Mouse (Mus musculus): ENCODE results near the gene Pcnx2. TPM values are rescaled to one million over a fixed set of nuclear protein-coding genes. Genes with fewer than 3 reads are reported as not detected.

Gene Pcnx2
- total and polyA plus RNA-seq, 3 experiments, result 0.16 TPM; not detected in 2

DNA sequence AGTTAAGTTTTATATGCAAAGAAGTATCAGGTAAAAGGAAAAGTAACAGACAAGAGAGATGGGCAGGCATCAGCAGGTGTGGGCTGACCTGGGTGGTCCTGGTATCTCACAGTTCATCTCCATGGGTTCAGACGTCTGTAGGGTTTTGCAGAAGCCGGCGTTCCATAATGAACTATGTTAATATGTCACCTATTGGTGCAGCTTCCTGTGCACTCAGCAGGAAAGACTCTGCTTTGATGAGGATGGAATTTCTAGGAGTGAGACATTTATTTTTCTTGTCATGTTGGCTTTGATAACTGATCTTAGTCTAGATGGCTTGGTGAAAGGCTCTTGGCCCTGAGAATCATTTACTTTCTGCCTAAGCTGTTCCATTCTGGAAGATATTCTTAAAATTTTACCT is 24.2 kb upstream of the Pcnx2 start:
- DNase-seq (ENCODE audit: low spot score) (no peak), ATAC-seq (ENCODE audit: extremely low read depth, insufficient number of reproducible peaks, low FRiP score, poor library complexity, severe bottlenecking) (no peak)
- H3K36me3 ChIP-seq (replicated peaks), result no peaks in the 10 kb centered on the region
- peaks cover 3% of the 10 kb centered on the region; the same call in 1 of the 2 replicates for H3K27me3 ChIP-seq (ENCODE audit: insufficient read depth, low read length)
- no peak overlapping the region for H3K4me3 ChIP-seq (ENCODE audit: low read depth, low read length)
- TF ChIP-seq CTCF (IDR thresholded peaks at IDR 0.05; ENCODE audit: low read depth, low read length) (no peak), GATA2 (IDR thresholded peaks at IDR 0.05; ENCODE audit: borderline replicate concordance, low read depth, low read length) (no peak), TAL1 (conservative IDR thresholded peaks at IDR 0.05; ENCODE audit: low read depth, low read length) (no peak), POLR2AphosphoS5 (IDR thresholded peaks at IDR 0.05; ENCODE audit: insufficient replicate concordance, low read depth, low read length) (no peak), GATA1 (IDR thresholded peaks at IDR 0.05; ENCODE audit: borderline replicate concordance, low read length) (no peak)
- H3K9me3 ChIP-seq (replicated peaks), result peaks cover 75% of the 10 kb centered on the region
- no peaks in the 10 kb centered on the region for H3K4me1 ChIP-seq (ENCODE audit: insufficient read depth, low read depth, low read length)

DNA sequence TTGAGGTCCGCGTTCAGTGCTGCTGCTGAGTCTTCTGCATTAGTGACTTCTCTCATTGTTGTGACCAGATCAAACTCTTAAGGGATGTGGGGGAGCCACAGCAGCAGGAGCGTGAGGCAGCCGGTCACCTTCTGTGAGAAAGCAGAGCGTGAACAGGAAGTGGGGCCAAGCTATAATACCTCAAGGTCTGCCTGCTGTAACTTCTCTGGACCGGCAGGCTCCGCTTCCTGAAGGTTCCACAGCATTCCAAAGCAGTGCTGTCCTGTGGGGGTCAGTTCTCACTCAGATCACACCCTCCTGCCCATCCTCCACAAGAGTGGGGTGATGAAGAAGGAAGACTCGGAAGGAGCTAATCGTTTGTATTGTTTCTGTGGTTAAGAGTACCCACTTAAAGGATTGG is 22.6 kb upstream of the Pcnx2 start:
- ATAC-seq (ENCODE audit: extremely low read depth, insufficient number of reproducible peaks, low FRiP score, poor library complexity, severe bottlenecking), result no peak
- H3K36me3 ChIP-seq (replicated peaks), result no peaks in the 10 kb centered on the region
- no peak overlapping the region for H3K4me3 ChIP-seq (ENCODE audit: low read depth, low read length)
- no peaks in the 10 kb centered on the region for H3K4me1 ChIP-seq (ENCODE audit: insufficient read depth, low read depth, low read length)
- peaks cover under 1% of the 10 kb centered on the region; the same call in 1 of the 2 replicates for H3K27me3 ChIP-seq (ENCODE audit: insufficient read depth, low read length)
- no peak for DNase-seq (ENCODE audit: low spot score)
- peaks cover 75% of the 10 kb centered on the region for H3K9me3 ChIP-seq (replicated peaks)
- TF ChIP-seq GATA1 (IDR thresholded peaks at IDR 0.05; ENCODE audit: borderline replicate concordance, low read length), result no peak

DNA sequence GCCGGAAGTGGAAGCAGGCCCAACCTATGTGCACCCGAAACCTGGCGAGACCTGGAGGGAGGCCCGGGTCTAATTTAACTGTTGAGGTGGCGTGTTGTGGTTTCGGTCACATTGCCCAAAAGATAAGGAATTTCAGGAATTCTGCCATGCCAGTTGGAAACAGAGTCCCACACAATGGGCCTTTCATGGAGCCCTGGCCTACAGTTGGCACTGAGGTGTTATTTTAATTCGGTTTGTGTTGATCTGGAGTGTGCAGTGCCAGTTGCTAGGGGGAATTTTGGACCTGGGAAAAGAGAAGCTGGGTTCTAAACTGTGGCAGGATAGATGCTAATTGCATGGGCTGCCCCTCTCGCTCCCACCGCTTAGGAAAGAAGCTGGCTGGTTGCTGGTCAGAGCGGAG is 22.2 kb upstream of the Pcnx2 start:
- Histone ChIP-seq H3K27me3 (ENCODE audit: insufficient read depth, low read length) (no peaks in the 10 kb centered on the region), H3K9me3 (replicated peaks) (peaks cover 79% of the 10 kb centered on the region), H3K4me3 (ENCODE audit: low read depth, low read length) (no peak overlapping the region), H3K36me3 (replicated peaks) (no peaks in the 10 kb centered on the region), H3K4me1 (ENCODE audit: insufficient read depth, low read depth, low read length) (no peaks in the 10 kb centered on the region)
- no peak for TF ChIP-seq POLR2AphosphoS5 (IDR thresholded peaks at IDR 0.05; ENCODE audit: insufficient replicate concordance, low read depth, low read length)
- no peak for TF ChIP-seq GATA2 (IDR thresholded peaks at IDR 0.05; ENCODE audit: borderline replicate concordance, low read depth, low read length)
- no peak for TF ChIP-seq GATA1 (IDR thresholded peaks at IDR 0.05; ENCODE audit: borderline replicate concordance, low read length)
- no peak for TF ChIP-seq TAL1 (conservative IDR thresholded peaks at IDR 0.05; ENCODE audit: low read depth, low read length)
- TF ChIP-seq CTCF (IDR thresholded peaks at IDR 0.05; ENCODE audit: low read depth, low read length), result no peak
- ATAC-seq (ENCODE audit: extremely low read depth, insufficient number of reproducible peaks, low FRiP score, poor library complexity, severe bottlenecking), result no peak
- no peak for DNase-seq (ENCODE audit: low spot score)

DNA sequence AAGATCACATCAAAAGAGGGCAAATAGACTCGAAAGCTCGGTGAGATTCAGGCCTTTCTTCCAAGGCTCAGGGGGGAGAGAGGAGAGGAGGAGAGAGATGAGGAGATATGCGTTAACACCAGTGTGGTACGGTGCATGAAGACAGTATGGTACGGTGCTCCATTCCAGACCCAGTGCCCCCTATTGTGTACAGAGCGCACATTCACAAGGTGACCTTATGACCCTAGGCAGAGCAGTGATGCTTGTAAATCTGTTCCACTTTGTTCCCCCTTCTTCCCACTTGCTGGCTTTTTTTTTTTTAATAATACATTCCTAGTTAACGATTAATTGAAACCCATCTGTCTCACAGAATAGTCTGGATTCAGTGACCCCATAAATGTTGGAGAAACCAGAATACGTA is 21.4 kb upstream of the Pcnx2 start:
- no peaks in the 10 kb centered on the region for H3K36me3 ChIP-seq (replicated peaks)
- ATAC-seq (ENCODE audit: extremely low read depth, insufficient number of reproducible peaks, low FRiP score, poor library complexity, severe bottlenecking), result no peak
- H3K27me3 ChIP-seq (ENCODE audit: insufficient read depth, low read length), result no peaks in the 10 kb centered on the region
- no peaks in the 10 kb centered on the region for H3K4me1 ChIP-seq (ENCODE audit: insufficient read depth, low read depth, low read length)
- TF ChIP-seq TAL1 (conservative IDR thresholded peaks at IDR 0.05; ENCODE audit: low read depth, low read length), result no peak
- TF ChIP-seq POLR2AphosphoS5 (IDR thresholded peaks at IDR 0.05; ENCODE audit: insufficient replicate concordance, low read depth, low read length), result no peak
- no peak for TF ChIP-seq GATA1 (IDR thresholded peaks at IDR 0.05; ENCODE audit: borderline replicate concordance, low read length)
- no peak for TF ChIP-seq CTCF (IDR thresholded peaks at IDR 0.05; ENCODE audit: low read depth, low read length)
- TF ChIP-seq GATA2 (IDR thresholded peaks at IDR 0.05; ENCODE audit: borderline replicate concordance, low read depth, low read length), result no peak
- no peak for DNase-seq (ENCODE audit: low spot score)
- H3K9me3 ChIP-seq (replicated peaks), result peaks cover 80% of the 10 kb centered on the region
- H3K4me3 ChIP-seq (ENCODE audit: low read depth, low read length), result no peak overlapping the region

DNA sequence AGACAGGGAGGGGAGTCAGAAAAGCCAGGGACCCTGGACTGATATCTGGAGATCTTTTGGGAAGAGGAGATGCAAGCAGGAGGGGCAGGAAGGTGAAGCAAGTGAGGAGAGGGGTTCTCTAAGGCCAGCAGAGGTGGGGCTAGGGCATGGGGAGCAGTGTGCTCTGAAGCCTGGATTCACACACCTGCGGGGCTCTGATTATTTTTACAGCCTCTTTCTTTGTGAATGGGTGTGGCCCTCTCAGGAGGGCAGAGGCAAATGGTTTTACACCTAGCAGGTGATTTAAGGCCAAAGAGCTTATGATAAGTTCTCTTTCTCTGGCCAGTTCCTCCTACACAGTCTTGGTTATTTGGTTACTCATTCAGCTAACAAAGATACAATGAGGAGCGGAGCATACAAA is 20.6 kb upstream of the Pcnx2 start:
- H3K36me3 ChIP-seq (replicated peaks), result no peaks in the 10 kb centered on the region
- ATAC-seq (ENCODE audit: extremely low read depth, insufficient number of reproducible peaks, low FRiP score, poor library complexity, severe bottlenecking) (no peak), DNase-seq (ENCODE audit: low spot score) (no peak)
- H3K9me3 ChIP-seq (replicated peaks), result peaks cover 80% of the 10 kb centered on the region
- no peaks in the 10 kb centered on the region for H3K4me1 ChIP-seq (ENCODE audit: insufficient read depth, low read depth, low read length)
- no peak for TF ChIP-seq TAL1 (conservative IDR thresholded peaks at IDR 0.05; ENCODE audit: low read depth, low read length)
- TF ChIP-seq POLR2AphosphoS5 (IDR thresholded peaks at IDR 0.05; ENCODE audit: insufficient replicate concordance, low read depth, low read length), result no peak
- no peak for TF ChIP-seq GATA1 (IDR thresholded peaks at IDR 0.05; ENCODE audit: borderline replicate concordance, low read length)
- TF ChIP-seq CTCF (IDR thresholded peaks at IDR 0.05; ENCODE audit: low read depth, low read length), result no peak
- TF ChIP-seq GATA2 (IDR thresholded peaks at IDR 0.05; ENCODE audit: borderline replicate concordance, low read depth, low read length), result no peak
- no peak overlapping the region for H3K4me3 ChIP-seq (ENCODE audit: low read depth, low read length)
- H3K27me3 ChIP-seq (ENCODE audit: insufficient read depth, low read length), result no peaks in the 10 kb centered on the region

DNA sequence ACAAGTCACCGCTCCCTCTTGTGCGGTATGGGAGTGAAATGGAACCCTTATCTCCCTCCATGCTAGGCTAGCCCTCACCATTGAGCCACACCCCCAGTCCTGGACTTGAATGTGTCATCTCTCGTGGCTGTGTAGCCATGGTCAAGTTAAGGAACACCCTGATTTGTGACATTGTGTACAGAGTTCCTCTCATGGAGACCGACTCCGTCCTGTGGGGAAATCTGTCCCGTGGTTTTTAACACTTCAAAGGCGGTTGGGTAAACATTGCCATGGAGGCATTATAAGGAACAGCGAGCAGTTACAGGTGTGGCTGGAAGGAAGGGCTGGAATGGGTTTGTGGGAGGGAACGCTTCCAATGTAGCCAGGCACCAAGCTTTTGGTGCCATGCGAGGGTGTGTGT is 18.9 kb upstream of the Pcnx2 start:
- DNase-seq (ENCODE audit: low spot score), result no peak
- Histone ChIP-seq H3K9me3 (replicated peaks) (peaks cover 88% of the 10 kb centered on the region), H3K4me3 (ENCODE audit: low read depth, low read length) (no peak overlapping the region), H3K4me1 (ENCODE audit: insufficient read depth, low read depth, low read length) (no peaks in the 10 kb centered on the region), H3K27me3 (ENCODE audit: insufficient read depth, low read length) (no peaks in the 10 kb centered on the region), H3K36me3 (replicated peaks) (no peaks in the 10 kb centered on the region)
- TF ChIP-seq POLR2AphosphoS5 (IDR thresholded peaks at IDR 0.05; ENCODE audit: insufficient replicate concordance, low read depth, low read length), result no peak
- TF ChIP-seq GATA1 (IDR thresholded peaks at IDR 0.05; ENCODE audit: borderline replicate concordance, low read length), result no peak
- TF ChIP-seq CTCF (IDR thresholded peaks at IDR 0.05; ENCODE audit: low read depth, low read length), result no peak
- TF ChIP-seq TAL1 (conservative IDR thresholded peaks at IDR 0.05; ENCODE audit: low read depth, low read length), result no peak
- TF ChIP-seq GATA2 (IDR thresholded peaks at IDR 0.05; ENCODE audit: borderline replicate concordance, low read depth, low read length), result no peak
- ATAC-seq (ENCODE audit: extremely low read depth, insufficient number of reproducible peaks, low FRiP score, poor library complexity, severe bottlenecking), result no peak

DNA sequence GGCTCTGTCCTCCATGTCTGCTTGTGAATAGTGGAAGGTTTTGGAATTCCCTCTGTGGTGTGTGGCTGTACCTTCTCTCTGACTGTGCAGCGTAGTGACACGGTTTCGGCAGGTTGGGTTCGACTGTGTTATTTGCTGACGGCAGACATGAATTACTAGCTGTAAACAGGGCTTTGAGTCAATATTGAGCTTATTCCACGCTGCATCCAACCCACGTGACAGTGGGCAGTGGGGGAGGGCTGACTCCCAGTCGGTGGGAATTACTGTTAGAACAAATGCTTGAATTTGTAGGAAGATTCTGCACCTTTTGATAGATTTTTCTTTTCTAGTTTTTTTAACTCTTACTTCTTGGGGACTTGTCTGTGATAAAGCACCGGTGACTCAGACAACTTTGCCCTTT is 16.3 kb upstream of the Pcnx2 start:
- DNase-seq (ENCODE audit: low spot score) (no peak), ATAC-seq (ENCODE audit: extremely low read depth, insufficient number of reproducible peaks, low FRiP score, poor library complexity, severe bottlenecking) (no peak)
- Histone ChIP-seq H3K36me3 (replicated peaks) (no peaks in the 10 kb centered on the region), H3K4me1 (ENCODE audit: insufficient read depth, low read depth, low read length) (no peaks in the 10 kb centered on the region), H3K9me3 (replicated peaks) (peaks cover 91% of the 10 kb centered on the region), H3K4me3 (ENCODE audit: low read depth, low read length) (no peak overlapping the region), H3K27me3 (ENCODE audit: insufficient read depth, low read length) (no peaks in the 10 kb centered on the region)
- TF ChIP-seq CTCF (IDR thresholded peaks at IDR 0.05; ENCODE audit: low read depth, low read length), result no peak

All from G1E (cell line).